Mouse (Mus musculus) hindbrain, embryonic 16.5 days (tissue): ENCODE measurements around the gene Pkd1l3. TPM values are rescaled to one million over a fixed set of nuclear protein-coding genes. Genes with fewer than 3 reads are reported as not detected.

ENCODE experiments used
- ATAC-seq: fragments of 200-750 bp; cut with Nextera tagmentation; 2 replicates; pipeline ENCODE4 v1.8.0; 2017; ENCODE audit warnings: moderate TSS enrichment, moderate library complexity
- H3K27ac ChIP-seq: fragments of 300-500 bp; sonication (generic); 2 replicates; pipeline ENCODE4 v1.5.1; 2014; ENCODE audit warnings: low read depth, mild to moderate bottlenecking, control low read depth, low read length, moderate library complexity
- H3K27me3 ChIP-seq: fragments of 300-500 bp; sonication (generic); replicated peaks from 2 replicates; pipeline ENCODE4 v1.6.1; 2014; ENCODE audit warnings: low read length; ENCODE audit not compliant: control insufficient read depth, insufficient read depth
- H3K36me3 ChIP-seq: fragments of 300-500 bp; sonication (generic); 2 replicates; pipeline ENCODE4 v1.6.1; 2014; ENCODE audit warnings: mild to moderate bottlenecking, low read length, moderate library complexity, mixed read lengths; ENCODE audit not compliant: control insufficient read depth, insufficient read depth
- H3K4me1 ChIP-seq: fragments of 300-500 bp; sonication (generic); 2 replicates; pipeline ENCODE4 v1.6.1; 2014; ENCODE audit warnings: low read depth, low read length; ENCODE audit not compliant: control insufficient read depth, insufficient read depth
- H3K4me2 ChIP-seq: fragments of 300-500 bp; sonication (generic); 2 replicates; pipeline ENCODE4 v1.6.1; 2014; ENCODE audit warnings: mild to moderate bottlenecking, low read length, control low read depth, moderate library complexity
- H3K4me3 ChIP-seq: fragments of 300-500 bp; sonication (generic); 2 replicates; pipeline ENCODE4 v1.5.1; 2014; ENCODE audit warnings: mild to moderate bottlenecking, low read length, control low read depth, moderate library complexity
- H3K9ac ChIP-seq: fragments of 300-500 bp; sonication (generic); 2 replicates; pipeline ENCODE4 v1.6.1; 2014; ENCODE audit warnings: low read depth, mild to moderate bottlenecking, control low read depth, low read length, moderate library complexity
- H3K9me3 ChIP-seq: fragments of 300-500 bp; sonication (generic); 2 replicates; pipeline ENCODE4 v1.6.1; 2014; ENCODE audit warnings: mild to moderate bottlenecking, low read length, moderate library complexity; ENCODE audit not compliant: control insufficient read depth
- WGBS: fragments of 180-500 bp; shearing (Covaris S2); extraction: QIAGEN DNeasy Blood & Tissue Kit; methylation state at CpG from one replicate; pipeline ENCODE4 v1.1.7; 2014; 5-methylcytosine and 5-hydroxymethylcytosine counted together
- polyA plus RNA-seq: library from polyadenylated mRNA; unstranded; fragments of >200 nt; fragmentation: Nextera tagmentation; extraction: Ambion mirVana; gene quantifications from 2 replicates; pipeline ENCODE4 v1.2.1, GENCODE M21; 2015

Gene Pkd1l3
- polyA plus RNA-seq, 1 experiment from 2014 or later = 0.13 TPM

DNA sequence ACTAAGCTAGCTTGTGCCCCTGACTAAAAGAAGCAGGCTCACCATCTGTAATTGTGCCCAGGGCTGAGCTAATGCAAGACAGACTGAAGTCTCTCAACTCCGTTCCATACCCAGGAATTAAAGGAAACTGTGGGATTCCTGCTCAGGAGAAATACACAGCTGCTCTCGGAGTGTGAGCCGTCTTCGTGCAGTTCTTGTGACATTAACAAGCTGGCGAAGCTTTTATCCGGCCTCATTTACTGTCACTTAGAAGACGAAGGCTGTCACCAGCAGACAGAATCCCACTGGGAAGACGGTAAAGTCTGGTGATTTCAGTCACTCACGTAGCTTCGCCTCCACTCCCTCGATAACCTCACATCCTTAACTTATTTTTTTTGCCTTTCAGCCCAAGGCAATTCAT lies 33.0 kb downstream of the Pkd1l3 start:
- Histone ChIP-seq H3K9me3 (no peaks in the 10 kb centered on the region), H3K27ac (no peak overlapping the region), H3K36me3 (no peaks in the 10 kb centered on the region), H3K4me1 (no peaks in the 10 kb centered on the region), H3K9ac (no peak overlapping the region), H3K4me3 (no peak overlapping the region), H3K27me3 (no peaks in the 10 kb centered on the region), H3K4me2 (no peak overlapping the region)
- no peak for ATAC-seq
- WGBS = 68% methylated on average over 11 of the region's 11 CpGs

- H3K27me3 ChIP-seq = no peaks in the 10 kb centered on the region
- no peak overlapping the region for H3K4me2 ChIP-seq
- H3K27ac ChIP-seq = no peak overlapping the region
- WGBS = 57% methylated on average over 7 of the region's 7 CpGs
- no peak overlapping the region for H3K9ac ChIP-seq
- H3K9me3 ChIP-seq = no peaks in the 10 kb centered on the region
- H3K36me3 ChIP-seq = no peaks in the 10 kb centered on the region
- no peaks in the 10 kb centered on the region for H3K4me1 ChIP-seq
- ATAC-seq = no peak
- no peak overlapping the region for H3K4me3 ChIP-seq
Observed at GRCm38 (mm10) chr8:109648469-109648868, 34.2 kb downstream of the Pkd1l3 start.

DNA sequence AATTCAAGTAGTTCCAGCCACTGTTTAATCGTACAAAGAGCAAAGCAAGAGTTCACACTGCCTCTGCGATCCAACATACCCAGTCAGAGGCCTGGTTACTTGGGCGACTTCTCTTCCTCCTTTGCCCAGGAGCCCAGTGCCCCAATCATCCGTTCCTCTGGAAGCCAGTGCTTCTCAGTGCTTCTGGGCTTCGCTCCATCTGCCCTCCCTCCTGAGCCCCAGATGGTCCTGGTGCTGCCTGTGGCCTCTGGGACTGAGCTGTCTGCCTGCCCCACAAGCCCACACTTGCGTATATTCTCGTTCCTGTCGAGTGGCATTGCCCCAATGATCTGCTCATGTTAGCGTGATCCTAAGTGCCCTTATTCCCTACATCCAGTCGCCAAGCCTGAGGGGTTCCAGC lies 36.5 kb downstream of the Pkd1l3 start:
- Histone ChIP-seq H3K9me3 (no peaks in the 10 kb centered on the region), H3K36me3 (no peaks in the 10 kb centered on the region), H3K4me3 (no peak overlapping the region), H3K27ac (no peak overlapping the region), H3K27me3 (no peaks in the 10 kb centered on the region), H3K4me1 (no peaks in the 10 kb centered on the region), H3K4me2 (no peak overlapping the region), H3K9ac (no peak overlapping the region)
- 69% methylated on average over 10 of the region's 10 CpGs for WGBS
- ATAC-seq = no peak

- Histone ChIP-seq H3K4me3 (no peak overlapping the region), H3K36me3 (no peaks in the 10 kb centered on the region), H3K27ac (no peak overlapping the region), H3K4me2 (no peak overlapping the region), H3K9ac (no peak overlapping the region), H3K9me3 (no peaks in the 10 kb centered on the region), H3K27me3 (no peaks in the 10 kb centered on the region), H3K4me1 (no peaks in the 10 kb centered on the region)
- 87% methylated on average over 3 of the region's 3 CpGs for whole genome bisulfite sequencing
- no peak for ATAC-seq
Observed at GRCm38 (mm10) chr8:109656860-109657259, 42.5 kb downstream of the Pkd1l3 start.

GRCm38 (mm10) chr8:109662328-109662727 lies 48.0 kb downstream of the Pkd1l3 start:
- H3K9ac ChIP-seq = no peak overlapping the region
- WGBS = 93% methylated on average over 3 of the region's 3 CpGs
- H3K4me3 ChIP-seq = no peak overlapping the region
- H3K36me3 ChIP-seq = peaks cover 5% of the 10 kb centered on the region; the same call in 1 of the 2 replicates
- H3K27ac ChIP-seq = no peak overlapping the region
- no peak overlapping the region for H3K4me2 ChIP-seq
- no peaks in the 10 kb centered on the region for H3K27me3 ChIP-seq
- H3K4me1 ChIP-seq = no peaks in the 10 kb centered on the region
- no peak for ATAC-seq
- no peaks in the 10 kb centered on the region for H3K9me3 ChIP-seq

DNA sequence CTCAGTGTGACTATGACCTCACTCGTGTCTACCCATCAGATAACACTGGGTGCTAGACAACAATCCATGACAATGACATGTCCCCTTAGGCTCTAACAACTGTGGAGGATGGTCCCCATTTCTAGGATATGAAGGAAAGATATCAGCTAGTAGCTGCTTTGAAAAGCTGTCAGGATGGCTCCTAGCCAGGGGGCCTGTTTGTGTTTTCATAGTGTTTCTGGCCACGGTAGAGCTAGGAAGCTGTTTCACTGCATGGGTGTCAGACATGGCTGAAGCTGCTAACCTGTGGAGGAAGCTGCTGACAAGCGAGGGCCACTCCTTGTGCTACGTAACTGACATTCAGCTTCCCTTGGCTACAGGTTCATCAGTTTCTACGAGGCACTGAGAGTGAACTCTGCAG lies 52.3 kb downstream of the Pkd1l3 start:
- Histone ChIP-seq H3K9me3 (no peaks in the 10 kb centered on the region), H3K4me2 (no peak overlapping the region), H3K36me3 (peaks cover 22% of the 10 kb centered on the region), H3K4me1 (no peaks in the 10 kb centered on the region), H3K27ac (no peak overlapping the region), H3K9ac (no peak overlapping the region), H3K27me3 (no peaks in the 10 kb centered on the region), H3K4me3 (no peak overlapping the region)
- 80% methylated on average over 5 of the region's 5 CpGs for WGBS
- ATAC-seq = no peak

DNA sequence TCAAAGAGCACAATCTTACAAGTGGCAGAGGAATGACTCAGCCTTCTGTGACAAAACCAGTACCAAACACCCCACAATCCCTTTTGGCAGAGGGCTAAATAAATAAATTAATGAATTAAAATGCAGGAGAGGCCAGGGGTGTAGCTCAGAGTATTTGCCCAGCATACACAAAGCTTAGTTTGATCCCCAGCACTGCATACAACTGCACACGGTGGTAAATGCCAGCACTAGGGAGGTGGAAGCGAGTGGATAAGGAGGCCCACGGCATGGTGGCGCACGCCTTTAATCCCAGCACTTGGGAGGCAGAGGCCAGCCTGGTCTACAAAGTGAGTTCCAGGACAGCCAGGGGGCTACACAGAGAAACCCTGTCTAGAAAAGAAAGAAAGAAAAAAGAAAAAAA lies 58.3 kb downstream of the Pkd1l3 start:
- ATAC-seq = no peak
- Histone ChIP-seq H3K4me2 (no peak overlapping the region), H3K4me1 (no peaks in the 10 kb centered on the region), H3K4me3 (no peak overlapping the region), H3K36me3 (peaks cover 56% of the 10 kb centered on the region), H3K9ac (no peak overlapping the region), H3K9me3 (no peaks in the 10 kb centered on the region), H3K27ac (no peak overlapping the region), H3K27me3 (no peaks in the 10 kb centered on the region)
- WGBS = 90% methylated on average over 5 of the region's 5 CpGs

GRCm38 (mm10) chr8:109673596-109673995 lies 59.3 kb downstream of the Pkd1l3 start:
- no peaks in the 10 kb centered on the region for H3K9me3 ChIP-seq
- 100% methylated on average over 2 of the region's 2 CpGs for whole genome bisulfite sequencing
- ATAC-seq = no peak

GRCm38 (mm10) chr8:109675896-109676643 lies 61.8 kb downstream of the Pkd1l3 start:
- WGBS = 93% methylated on average over 9 of the region's 9 CpGs
- Histone ChIP-seq H3K4me2 (no peak overlapping the region), H3K9ac (no peak overlapping the region), H3K36me3 (peaks cover 64% of the 10 kb centered on the region), H3K27ac (no peak overlapping the region), H3K9me3 (no peaks in the 10 kb centered on the region), H3K4me1 (no peaks in the 10 kb centered on the region), H3K27me3 (no peaks in the 10 kb centered on the region), H3K4me3 (no peak overlapping the region)
- no peak for ATAC-seq

More at GRCm38 (mm10) chr8:109673596-109673995, 59.3 kb downstream of the Pkd1l3 start:
- H3K4me3 ChIP-seq = no peak overlapping the region
- no peaks in the 10 kb centered on the region for H3K4me1 ChIP-seq
- H3K36me3 ChIP-seq = peaks cover 56% of the 10 kb centered on the region
- no peak overlapping the region for H3K27ac ChIP-seq
- no peak overlapping the region for H3K9ac ChIP-seq
- no peaks in the 10 kb centered on the region for H3K27me3 ChIP-seq
- no peak overlapping the region for H3K4me2 ChIP-seq
